Mouse (Mus musculus) hindbrain, embryonic 11.5 days (tissue): ENCODE data around the gene Tanc1. TPM values are rescaled to one million over a fixed set of nuclear protein-coding genes. Genes with fewer than 3 reads are reported as not detected.

Experiments used
- ATAC-seq: fragments of 200-750 bp; cut with Nextera tagmentation; 2 replicates; pipeline ENCODE4 v1.8.0; 2017; ENCODE audit warnings: mild to moderate bottlenecking, moderate TSS enrichment, moderate library complexity; ENCODE audit not compliant: low FRiP score
- DNase-seq: peaks from one replicate; pipeline ENCODE4 v3.0.0-alpha.2; 2015; ENCODE audit warnings: low spot score
- H3K27ac ChIP-seq: fragments of 300-500 bp; sonication (generic); 2 replicates; pipeline ENCODE4 v1.5.1; 2014; ENCODE audit warnings: mild to moderate bottlenecking, low read depth, low read length
- H3K27me3 ChIP-seq: fragments of 300-500 bp; sonication (generic); 2 replicates; pipeline ENCODE4 v1.6.1; 2014; ENCODE audit warnings: mild to moderate bottlenecking, low read length, moderate library complexity, mixed read lengths; ENCODE audit not compliant: control insufficient read depth, insufficient read depth
- H3K36me3 ChIP-seq: fragments of 300-500 bp; sonication (generic); 2 replicates; pipeline ENCODE4 v1.6.1; 2014; ENCODE audit warnings: mild to moderate bottlenecking, low read length, moderate library complexity, mixed read lengths; ENCODE audit not compliant: control insufficient read depth, insufficient read depth
- H3K4me1 ChIP-seq: fragments of 300-500 bp; sonication (generic); replicated peaks from 2 replicates; pipeline ENCODE4 v1.6.1; 2014; ENCODE audit warnings: low read length, mixed read lengths; ENCODE audit not compliant: control insufficient read depth, insufficient read depth
- H3K4me2 ChIP-seq: fragments of 300-500 bp; sonication (generic); replicated peaks from 2 replicates; pipeline ENCODE4 v1.6.1; 2014; ENCODE audit warnings: mild to moderate bottlenecking, low read depth, low read length
- H3K4me3 ChIP-seq: fragments of 300-500 bp; sonication (generic); 2 replicates; pipeline ENCODE4 v1.5.1; 2014; ENCODE audit warnings: low read depth, low read length
- H3K9ac ChIP-seq: fragments of 300-500 bp; sonication (generic); 2 replicates; pipeline ENCODE4 v1.6.1; 2014; ENCODE audit warnings: low read depth, low read length
- H3K9me3 ChIP-seq: fragments of 300-500 bp; sonication (generic); 2 replicates; pipeline ENCODE4 v1.6.1; 2016; ENCODE audit warnings: low read length; ENCODE audit not compliant: control insufficient read depth
- WGBS: fragments of 180-500 bp; shearing (Covaris S2); extraction: QIAGEN DNeasy Blood & Tissue Kit; methylation state at CpG from one replicate; pipeline ENCODE4 v1.1.7; 2014; 5-methylcytosine and 5-hydroxymethylcytosine counted together
- polyA plus RNA-seq: library from polyadenylated mRNA; unstranded; fragments of >200 nt; fragmentation: Nextera tagmentation; extraction: Ambion mirVana; gene quantifications from 2 replicates; pipeline ENCODE4 v1.2.1, GENCODE M21; 2014

Tanc1 gene
- polyA plus RNA-seq, 1 experiment from 2014 or later = 11.2 TPM

GRCm38 (mm10) chr2:59854363-59854762 is 242.5 kb downstream of the Tanc1 start:
- Histone ChIP-seq H3K4me3 (no peak overlapping the region), H3K27me3 (no peaks in the 10 kb centered on the region), H3K27ac (no peak overlapping the region), H3K4me2 (no peak overlapping the region), H3K36me3 (no peaks in the 10 kb centered on the region), H3K9ac (no peak overlapping the region), H3K4me1 (no peaks in the 10 kb centered on the region; the same call in 1 of the 2 replicates), H3K9me3 (no peaks in the 10 kb centered on the region)
- DNase-seq = no peak
- WGBS = 76% methylated on average over 9 of the region's 9 CpGs
- ATAC-seq = no peak

DNA sequence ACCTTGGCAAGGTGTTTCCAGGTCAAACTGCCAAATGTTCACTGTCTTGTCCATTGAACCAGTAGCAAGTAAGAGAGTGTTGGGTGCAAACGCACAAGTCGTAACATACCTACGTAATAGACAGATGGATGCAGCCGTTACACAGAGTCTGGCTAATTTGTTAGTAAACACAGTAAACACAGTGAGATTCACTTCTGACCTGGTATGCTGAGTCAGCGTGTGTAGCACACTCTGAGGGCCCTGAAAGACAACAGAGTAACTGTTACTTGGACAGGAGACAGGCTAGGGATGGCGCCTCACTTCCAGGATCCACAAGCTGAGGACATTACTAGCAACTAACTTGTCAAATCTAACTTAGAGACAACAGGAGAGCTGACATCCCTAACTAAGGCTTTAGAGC is 250.8 kb downstream of the Tanc1 start:
- Histone ChIP-seq H3K4me3 (no peak overlapping the region), H3K4me2 (no peak overlapping the region), H3K9me3 (no peaks in the 10 kb centered on the region), H3K27me3 (no peaks in the 10 kb centered on the region), H3K36me3 (no peaks in the 10 kb centered on the region), H3K9ac (no peak overlapping the region), H3K27ac (no peak overlapping the region), H3K4me1 (no peaks in the 10 kb centered on the region; the same call in 1 of the 2 replicates)
- DNase-seq (no peak), ATAC-seq (no peak)
- WGBS = 90% methylated on average over 6 of the region's 6 CpGs

GRCm38 (mm10) chr2:59870526-59870925 is 258.7 kb downstream of the Tanc1 start:
- DNase-seq = no peak
- H3K4me1 ChIP-seq = no peaks in the 10 kb centered on the region
- H3K4me3 ChIP-seq = no peak overlapping the region
- H3K27me3 ChIP-seq = no peaks in the 10 kb centered on the region
- ATAC-seq = no peak
- no peak overlapping the region for H3K9ac ChIP-seq
- WGBS = 92% methylated on average over 6 of the region's 6 CpGs
- H3K9me3 ChIP-seq = no peaks in the 10 kb centered on the region
- no peaks in the 10 kb centered on the region for H3K36me3 ChIP-seq
- no peak overlapping the region for H3K4me2 ChIP-seq
- H3K27ac ChIP-seq = no peak overlapping the region

DNA sequence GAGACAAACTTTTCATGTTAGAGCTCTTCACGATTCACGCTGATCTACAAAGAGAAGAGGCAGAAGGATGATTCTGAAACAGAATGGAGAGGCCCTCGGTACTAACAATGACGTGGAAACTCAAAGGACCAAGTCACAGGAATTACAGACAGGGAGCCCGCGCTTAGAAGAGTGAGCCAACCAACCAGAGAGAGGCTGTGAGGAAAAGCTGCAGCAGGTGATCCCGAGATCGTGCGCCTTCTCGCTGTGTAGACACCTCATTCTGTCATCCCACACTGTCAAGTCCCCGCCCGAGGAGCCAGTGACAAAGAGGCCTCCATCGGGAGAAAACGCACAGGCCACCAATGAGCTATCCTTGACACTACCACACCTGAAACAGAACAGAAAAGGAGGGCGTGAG is 264.6 kb downstream of the Tanc1 start:
- no peak for DNase-seq
- H3K36me3 ChIP-seq = no peaks in the 10 kb centered on the region
- 91% methylated on average over 15 of the region's 15 CpGs for WGBS
- no peaks in the 10 kb centered on the region for H3K4me1 ChIP-seq
- no peak overlapping the region for H3K9ac ChIP-seq
- no peak overlapping the region for H3K4me2 ChIP-seq
- H3K9me3 ChIP-seq = no peaks in the 10 kb centered on the region
- H3K27me3 ChIP-seq = no peaks in the 10 kb centered on the region
- no peak overlapping the region for H3K27ac ChIP-seq
- no peak overlapping the region for H3K4me3 ChIP-seq
- ATAC-seq = no peak

DNA sequence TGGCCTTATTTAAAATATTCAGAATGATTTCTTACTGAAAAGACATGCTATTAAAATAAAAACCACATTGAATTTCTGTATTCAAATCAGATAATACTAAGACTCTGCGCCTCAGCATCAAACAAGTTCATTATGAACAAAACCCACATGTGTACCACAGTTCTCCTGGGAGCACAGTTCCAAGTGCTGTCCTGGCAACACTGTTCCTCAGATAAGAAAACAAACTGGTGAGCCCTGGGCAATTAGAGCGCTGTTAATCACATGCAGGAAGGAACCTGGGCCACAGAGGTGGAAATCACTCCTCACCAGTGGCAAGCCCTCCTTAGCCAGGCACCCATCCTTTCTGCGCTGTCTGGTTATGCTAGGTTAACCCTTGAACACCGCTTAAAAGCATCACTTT is 265.5 kb downstream of the Tanc1 start:
- Histone ChIP-seq H3K27ac (no peak overlapping the region), H3K9ac (no peak overlapping the region), H3K9me3 (no peaks in the 10 kb centered on the region), H3K27me3 (no peaks in the 10 kb centered on the region), H3K4me3 (no peak overlapping the region), H3K4me1 (no peaks in the 10 kb centered on the region), H3K36me3 (no peaks in the 10 kb centered on the region), H3K4me2 (no peak overlapping the region)
- no peak for ATAC-seq
- DNase-seq = no peak
- WGBS = 84% methylated on average over 4 of the region's 4 CpGs

DNA sequence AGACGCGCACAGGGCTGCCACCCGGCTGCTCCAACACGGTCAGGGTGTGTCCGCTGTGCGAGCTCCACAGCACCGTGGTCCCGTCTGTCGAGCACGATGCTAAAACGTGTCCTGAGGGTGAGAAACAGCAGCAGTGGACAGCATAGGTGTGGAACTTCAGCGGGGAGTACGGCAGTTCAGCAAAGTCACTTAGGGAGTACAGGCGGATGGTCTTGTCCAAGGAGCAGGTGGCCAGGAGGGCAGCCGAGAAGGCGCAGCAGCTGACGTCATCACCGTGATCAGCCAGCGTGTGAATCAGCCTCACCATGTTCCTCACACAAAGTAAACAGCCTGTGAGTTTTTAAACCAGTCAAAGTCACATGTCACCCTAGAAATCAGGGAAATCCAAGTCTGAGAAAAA is 266.4 kb downstream of the Tanc1 start:
- no peak for ATAC-seq
- Histone ChIP-seq H3K4me1 (no peaks in the 10 kb centered on the region), H3K9me3 (no peaks in the 10 kb centered on the region), H3K36me3 (no peaks in the 10 kb centered on the region), H3K4me2 (no peak overlapping the region), H3K27me3 (no peaks in the 10 kb centered on the region), H3K9ac (no peak overlapping the region), H3K4me3 (no peak overlapping the region), H3K27ac (no peak overlapping the region)
- WGBS = 79% methylated on average over 19 of the region's 19 CpGs
- DNase-seq = no peak

DNA sequence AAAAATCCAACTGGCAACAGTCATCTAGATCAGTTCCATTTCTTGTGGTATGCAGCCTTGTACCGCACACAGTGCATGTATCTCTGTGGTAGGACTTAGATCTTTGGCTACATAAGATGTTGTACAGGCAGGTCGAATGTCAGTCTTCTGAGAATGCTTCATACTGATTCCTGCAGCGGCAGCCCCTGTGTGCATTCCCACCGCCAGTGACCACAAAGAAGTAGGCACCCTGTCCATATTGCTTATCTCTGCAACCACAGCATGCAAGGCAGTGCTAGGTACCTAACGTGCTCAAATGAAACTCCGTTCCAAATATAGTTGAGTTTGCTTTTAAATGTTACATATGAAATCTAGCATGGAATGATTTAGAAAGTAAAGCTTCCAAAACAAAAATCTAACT is 269.6 kb downstream of the Tanc1 start:
- no peaks in the 10 kb centered on the region for H3K4me1 ChIP-seq
- DNase-seq (no peak), ATAC-seq (no peak)
- 82% methylated on average over 6 of the region's 6 CpGs for WGBS
- H3K9me3 ChIP-seq = no peaks in the 10 kb centered on the region
- H3K36me3 ChIP-seq = no peaks in the 10 kb centered on the region
- no peaks in the 10 kb centered on the region for H3K27me3 ChIP-seq
- no peak overlapping the region for H3K4me2 ChIP-seq
- H3K9ac ChIP-seq = no peak overlapping the region
- H3K4me3 ChIP-seq = 0 out of 2 replicates have a peak overlapping the region, but pooled peaks have one; percentile 55
- no peak overlapping the region for H3K27ac ChIP-seq

GRCm38 (mm10) chr2:59881831-59882741 is 270.2 kb downstream of the Tanc1 start, which contains the start of gene Wdsub1:
Gene Wdsub1, minus strand, starts transcription at chr2:59882591.
- H3K36me3 ChIP-seq = no peaks in the 10 kb centered on the region
- H3K27me3 ChIP-seq = no peaks in the 10 kb centered on the region
- peak within 1 kb of the TSS; percentile 55 for H3K4me3 ChIP-seq
- DNase-seq = peak; percentile 94
- no peak within 1 kb of the TSS for H3K27ac ChIP-seq
- H3K4me1 ChIP-seq = no peaks in the 10 kb centered on the region
- no peaks in the 10 kb centered on the region for H3K9me3 ChIP-seq
- 7% methylated on average over 57 of the region's 57 CpGs for WGBS
- H3K4me2 ChIP-seq = peak within 1 kb of the TSS; percentile 83
- peak; percentile 97 for ATAC-seq
- H3K9ac ChIP-seq = peak within 1 kb of the TSS; percentile 64

DNA sequence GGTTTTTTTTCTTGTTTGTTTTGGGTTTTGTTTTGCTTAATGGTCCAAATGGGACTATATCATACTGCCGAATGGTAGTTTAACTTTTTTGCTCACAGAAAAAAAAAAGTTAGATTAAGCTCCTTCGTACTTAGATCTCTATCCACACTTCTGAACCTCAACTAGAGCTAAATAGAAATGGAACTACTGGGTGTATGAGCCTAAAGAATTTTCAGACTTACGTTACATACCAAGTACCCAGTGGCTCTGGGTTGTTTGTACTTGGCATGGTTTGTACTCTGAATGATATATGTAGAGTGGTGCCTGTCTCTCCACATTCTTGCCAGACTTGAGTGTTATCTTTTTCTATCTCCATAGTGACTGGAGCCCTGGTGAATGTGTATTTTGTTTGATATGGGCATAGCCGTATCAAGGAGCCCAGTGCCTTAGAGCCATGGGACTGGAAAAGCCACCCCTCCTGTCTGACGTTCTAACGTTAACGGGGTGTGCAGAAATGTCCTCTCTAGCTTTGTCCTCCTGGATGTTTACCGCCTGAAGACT is 271.0 kb downstream of the Tanc1 start:
- Histone ChIP-seq H3K27ac (no peak overlapping the region), H3K36me3 (no peaks in the 10 kb centered on the region), H3K4me3 (peak overlapping the region; percentile 55), H3K9me3 (no peaks in the 10 kb centered on the region), H3K27me3 (no peaks in the 10 kb centered on the region), H3K4me1 (no peaks in the 10 kb centered on the region), H3K4me2 (peak overlapping the region; percentile 83), H3K9ac (no peak overlapping the region)
- DNase-seq = no peak
- 74% methylated on average over 8 of the region's 8 CpGs for WGBS
- ATAC-seq = peak; percentile 26
